Mouse (Mus musculus) CH12.LX (cell line): ENCODE results near the gene Asb8. TPM values are rescaled to one million over a fixed set of nuclear protein-coding genes. Genes with fewer than 3 reads are reported as not detected.

Source experiments
- DNase-seq: peaks from one replicate; pipeline ENCODE4 v3.0.0-alpha.2; 2013; ENCODE audit errors: extremely low read depth
- H3K27ac ChIP-seq: 2 replicates; pipeline ENCODE4 v1.5.1; 2012; ENCODE audit warnings: low read depth, mild to moderate bottlenecking, control low read depth, moderate library complexity; ENCODE audit not compliant: insufficient read depth
- H3K27me3 ChIP-seq: replicated peaks from 2 replicates; pipeline ENCODE3; 2012; ENCODE audit warnings: inconsistent platforms
- H3K36me3 ChIP-seq, 2 experiments: replicated peaks in 1 of 2; 2 replicates each; pipeline versions ENCODE3 to v1.6.1; 2012; ENCODE audit warnings: inconsistent platforms in 1 of 2, low read length in 1 of 2, mild to moderate bottlenecking in 1 of 2, mixed read lengths in 1 of 2, moderate library complexity in 1 of 2; ENCODE audit not compliant: control insufficient read depth in 1 of 2, insufficient read depth in 1 of 2
- H3K4me1 ChIP-seq, 2 experiments: 2 replicates each; pipeline ENCODE4 v1.6.1; 2012; ENCODE audit warnings: inconsistent platforms in 1 of 2, moderate library complexity in 1 of 2; ENCODE audit not compliant: insufficient read depth in 2 of 2, control insufficient read depth in 1 of 2
- H3K4me2 ChIP-seq: 2 replicates; pipeline ENCODE4 v1.6.1; 2012; ENCODE audit warnings: low read depth, mild to moderate bottlenecking, control low read depth; ENCODE audit not compliant: poor library complexity, insufficient read depth, severe bottlenecking
- H3K4me3 ChIP-seq, 3 experiments: fragments of 150-350 bp in 1 of 3; sonication (generic) in 1 of 3; replicated peaks in 1 of 3; 2 replicates each; pipeline versions ENCODE3 to v1.5.1; 2011 to 2012; ENCODE audit warnings: low read depth in 2 of 3, low read length in 2 of 3, mild to moderate bottlenecking in 2 of 3, moderate library complexity in 2 of 3, control low read depth in 1 of 3, improper control_type of control experiment in 1 of 3, inconsistent platforms in 1 of 3, mixed read lengths in 1 of 3; ENCODE audit not compliant: poor library complexity in 1 of 3
- H3K79me2 ChIP-seq: replicated peaks from 2 replicates; pipeline ENCODE4 v1.6.1; 2012; ENCODE audit warnings: mild to moderate bottlenecking, moderate library complexity; ENCODE audit not compliant: control insufficient read depth, poor library complexity, insufficient read depth, severe bottlenecking; ENCODE audit errors: extremely low read depth
- H3K9ac ChIP-seq: 2 replicates; pipeline ENCODE4 v1.6.1; 2012; ENCODE audit warnings: low read depth, mild to moderate bottlenecking, control low read depth, moderate library complexity; ENCODE audit not compliant: insufficient read depth
- H3K9me3 ChIP-seq: replicated peaks from 2 replicates; pipeline ENCODE3; 2012; ENCODE audit warnings: low read length, inconsistent platforms, mixed read lengths
- BHLHE40 ChIP-seq: IDR thresholded peaks from 2 replicates; pipeline ENCODE4 v1.6.1; 2011; ENCODE audit warnings: mild to moderate bottlenecking, low read depth, low read length, improper control_type of control experiment
- CHD1 ChIP-seq: IDR thresholded peaks from 2 replicates; pipeline ENCODE4 v1.6.1; 2012; ENCODE audit warnings: low read depth, low read length, improper control_type of control experiment, inconsistent platforms
- CHD2 ChIP-seq: IDR thresholded peaks from 2 replicates; pipeline ENCODE4 v1.6.1; 2011; ENCODE audit warnings: low read length, improper control_type of control experiment
- CTCF ChIP-seq, 2 experiments: IDR thresholded peaks in 1 of 2; conservative IDR thresholded peaks in 1 of 2; 2 replicates each; pipeline ENCODE4 v1.5.1; 2011 to 2012; ENCODE audit warnings: low read depth in 2 of 2, low read length in 2 of 2, improper control_type of control experiment in 1 of 2, inconsistent platforms in 1 of 2, mild to moderate bottlenecking in 1 of 2, moderate library complexity in 1 of 2
- E2F4 ChIP-seq: IDR thresholded peaks from 2 replicates; pipeline ENCODE4 v1.6.1; 2011; ENCODE audit warnings: low read depth, low read length, improper control_type of control experiment; ENCODE audit not compliant: insufficient replicate concordance
- ELF1 ChIP-seq: IDR thresholded peaks from 2 replicates; pipeline ENCODE4 v1.6.1; 2014; ENCODE audit warnings: low read depth, mild to moderate bottlenecking, inconsistent platforms, low read length, improper control_type of control experiment
- ETS1 ChIP-seq: conservative IDR thresholded peaks from 2 replicates; pipeline ENCODE4 v1.6.1; 2012; ENCODE audit warnings: low read depth, mild to moderate bottlenecking, inconsistent platforms, low read length, improper control_type of control experiment, moderate library complexity
- IRF4 ChIP-seq: IDR thresholded peaks from 2 replicates; pipeline ENCODE4 v1.6.1; 2014; ENCODE audit warnings: low read depth, mild to moderate bottlenecking, inconsistent platforms, low read length, improper control_type of control experiment
- JUN ChIP-seq: IDR thresholded peaks from 2 replicates; pipeline ENCODE4 v1.6.1; 2011; ENCODE audit warnings: low read depth, mild to moderate bottlenecking, low read length, improper control_type of control experiment, moderate library complexity; ENCODE audit not compliant: insufficient read depth
- JUND ChIP-seq: conservative IDR thresholded peaks from 2 replicates; pipeline ENCODE4 v1.6.1; 2011; ENCODE audit warnings: low read depth, low read length, improper control_type of control experiment
- KAT2A ChIP-seq: IDR thresholded peaks from 2 replicates; pipeline ENCODE4 v1.6.1; 2012; ENCODE audit warnings: low read length, improper control_type of control experiment, inconsistent platforms; ENCODE audit not compliant: insufficient replicate concordance
- MAFK ChIP-seq: IDR thresholded peaks from 2 replicates; pipeline ENCODE4 v1.6.1; 2011; ENCODE audit warnings: low read length, improper control_type of control experiment; ENCODE audit not compliant: insufficient replicate concordance
- MAX ChIP-seq: IDR thresholded peaks from 2 replicates; pipeline ENCODE4 v1.6.1; 2011; ENCODE audit warnings: low read length, improper control_type of control experiment
- MAZ ChIP-seq: IDR thresholded peaks from 2 replicates; pipeline ENCODE4 v1.6.1; 2012; ENCODE audit warnings: low read depth, mild to moderate bottlenecking, inconsistent platforms, low read length, improper control_type of control experiment, moderate library complexity
- MEF2A ChIP-seq: IDR thresholded peaks from 2 replicates; pipeline ENCODE4 v1.6.1; 2014; ENCODE audit warnings: low read depth, mild to moderate bottlenecking, inconsistent platforms, low read length, improper control_type of control experiment, borderline replicate concordance
- MYC ChIP-seq: IDR thresholded peaks from 2 replicates; pipeline ENCODE4 v1.6.1; 2011; ENCODE audit warnings: low read depth, mild to moderate bottlenecking, improper control_type of control experiment, low read length
- NELFE ChIP-seq: IDR thresholded peaks from 2 replicates; pipeline ENCODE4 v1.6.1; 2011; ENCODE audit warnings: low read depth, low read length, improper control_type of control experiment
- NRF1 ChIP-seq: IDR thresholded peaks from 2 replicates; pipeline ENCODE4 v1.6.1; 2014; ENCODE audit warnings: low read depth, mild to moderate bottlenecking, inconsistent platforms, low read length, improper control_type of control experiment, moderate library complexity
- PAX5 ChIP-seq: IDR thresholded peaks from 2 replicates; pipeline ENCODE4 v1.6.1; 2012; ENCODE audit warnings: low read length, inconsistent platforms, mixed read lengths
- POLR2A ChIP-seq: IDR thresholded peaks from 2 replicates; pipeline ENCODE4 v1.6.1; 2011; ENCODE audit warnings: low read depth, mild to moderate bottlenecking, improper control_type of control experiment, low read length
- RAD21 ChIP-seq: IDR thresholded peaks from 2 replicates; pipeline ENCODE4 v1.6.1; 2011; ENCODE audit warnings: low read depth, mild to moderate bottlenecking, low read length, improper control_type of control experiment, moderate library complexity
- SIN3A ChIP-seq: IDR thresholded peaks from 2 replicates; pipeline ENCODE4 v1.6.1; 2012; ENCODE audit warnings: low read length, improper control_type of control experiment, inconsistent platforms
- SMC3 ChIP-seq: IDR thresholded peaks from 2 replicates; pipeline ENCODE4 v1.6.1; 2011; ENCODE audit warnings: low read depth, low read length, improper control_type of control experiment
- TBP ChIP-seq: conservative IDR thresholded peaks from 2 replicates; pipeline ENCODE4 v1.6.1; 2011; ENCODE audit warnings: low read depth, low read length, improper control_type of control experiment
- TCF12 ChIP-seq: IDR thresholded peaks from 2 replicates; pipeline ENCODE4 v1.6.1; 2014; ENCODE audit warnings: low read depth, mild to moderate bottlenecking, inconsistent platforms, low read length, improper control_type of control experiment
- UBTF ChIP-seq: IDR thresholded peaks from 2 replicates; pipeline ENCODE4 v1.6.1; 2012; ENCODE audit warnings: low read depth, mild to moderate bottlenecking, inconsistent platforms, low read length, improper control_type of control experiment, moderate library complexity
- USF1 ChIP-seq: IDR thresholded peaks from 2 replicates; pipeline ENCODE4 v1.6.1; 2014; ENCODE audit warnings: low read depth, mild to moderate bottlenecking, inconsistent platforms, low read length, improper control_type of control experiment
- USF2 ChIP-seq: conservative IDR thresholded peaks from 2 replicates; pipeline ENCODE4 v1.6.1; 2011; ENCODE audit warnings: low read depth, low read length, improper control_type of control experiment
- ZC3H11A ChIP-seq: IDR thresholded peaks from 2 replicates; pipeline ENCODE4 v1.6.1; 2012; ENCODE audit warnings: low read depth, mild to moderate bottlenecking, inconsistent platforms, low read length, improper control_type of control experiment
- ZKSCAN1 ChIP-seq: IDR thresholded peaks from 2 replicates; pipeline ENCODE4 v1.6.1; 2012; ENCODE audit warnings: low read depth, inconsistent platforms, low read length, improper control_type of control experiment, borderline replicate concordance
- ZMIZ1 ChIP-seq: IDR thresholded peaks from 2 replicates; pipeline ENCODE4 v1.6.1; 2012; ENCODE audit warnings: low read depth, mild to moderate bottlenecking, inconsistent platforms, low read length, improper control_type of control experiment
- dilution Hi-C: fragments of 300-500 bp; cut with MboI; formaldehyde crosslinking; loops from 2 replicates; pipeline ENCODE4 v1.14.3; 2020; ENCODE audit warnings: low sequenced_read_pairs; ENCODE audit not compliant: extremely low pct_unique_long_range_greater_than_20kb, extremely low pct_ligation_motif_present
- in situ Hi-C: fragments of 300-500 bp; cut with MboI; formaldehyde crosslinking; loops from 3 replicates; pipeline ENCODE4 v1.14.3; 2019; ENCODE audit warnings: low sequenced_read_pairs, low pct_ligation_motif_present, low pct_unique_long_range_greater_than_20kb, mixed read lengths
- polyA plus RNA-seq: library from polyadenylated mRNA; unstranded; fragments of >175 nt; gene quantifications from 2 replicates; pipeline ENCODE4 v1.2.1, GENCODE M21; 2012; ENCODE audit warnings: low read depth; ENCODE audit not compliant: insufficient read length
- total RNA-seq, 2 experiments: library from RNA; depleted of rRNA; stranded (reverse); fragments of 300-350 nt in 1 of 2; fragments of >200 nt in 1 of 2; gene quantifications; 2 replicates each; pipeline ENCODE4 v1.2.3; 2012 to 2014

Asb8 gene
- total and polyA plus RNA-seq, 3 experiments = 20.5 to 32.5 (median 27.7) TPM

GRCm38 (mm10) chr15:98148356-98148755 lies 17.1 kb downstream of the Asb8 start:
- no peak overlapping the region for H3K4me3 ChIP-seq
- no peak overlapping the region for H3K27ac ChIP-seq
- no peak for TF ChIP-seq BHLHE40
- no peak for TF ChIP-seq CHD2
- no peak for TF ChIP-seq IRF4
- no peak for TF ChIP-seq ETS1
- TF ChIP-seq CHD1 = no peak
- TF ChIP-seq NRF1 = no peak
- TF ChIP-seq USF2 = no peak
- TF ChIP-seq JUND = no peak
- TF ChIP-seq MEF2A = no peak
- TF ChIP-seq TBP = no peak
- TF ChIP-seq TCF12 = no peak
- H3K9ac ChIP-seq = no peak overlapping the region
- dilution Hi-C loops = no loop called here
- no peak for DNase-seq
- H3K4me1 ChIP-seq = peaks cover 0 to 18% of the 10 kb centered on the region in 2 experiments; a peak in 2 of 4 replicates
- peaks cover 4% of the 10 kb centered on the region for H3K27me3 ChIP-seq
- no peak overlapping the region for H3K4me2 ChIP-seq
- in situ Hi-C loops = no loop called here
- H3K79me2 ChIP-seq = peaks cover 15% of the 10 kb centered on the region
- H3K36me3 ChIP-seq = no peaks in the 10 kb centered on the region
- H3K9me3 ChIP-seq = peaks cover 7% of the 10 kb centered on the region

GRCm38 (mm10) chr15:98145559-98146181 lies 19.8 kb downstream of the Asb8 start:
- Histone ChIP-seq H3K4me2 (peak overlapping the region; percentile 63), H3K9me3 (peaks cover 7% of the 10 kb centered on the region), H3K27ac (no peak overlapping the region), H3K79me2 (peaks cover 17% of the 10 kb centered on the region), H3K4me1 (peaks cover 0 to 14% of the 10 kb centered on the region in 2 experiments; a peak in 2 of 4 replicates), H3K36me3 (peaks cover 16 to 22% of the 10 kb centered on the region in 2 experiments), H3K9ac (peak overlapping the region; percentile 57), H3K27me3 (peaks cover 4% of the 10 kb centered on the region), H3K4me3 (peak overlapping the region; percentile 61 to 87 (median 85))
- dilution Hi-C loops (no loop called here), in situ Hi-C loops (no loop called here)
- peak; percentile 93 for DNase-seq
- TF ChIP-seq MYC (no peak), E2F4 (no peak), MAZ (no peak), RAD21 (no peak), MAFK (no peak), SMC3 (no peak), NRF1 (peak; percentile 94), BHLHE40 (peak; percentile 0; the same call in 1 of the 2 replicates), JUN (no peak), USF1 (no peak), USF2 (no peak), CHD1 (no peak), MAX (peak; percentile 59), KAT2A (peak; percentile 63; the same call in 1 of the 2 replicates), IRF4 (no peak), TBP (peak; percentile 73; the same call in 1 of the 2 replicates), JUND (no peak), UBTF (peak; percentile 37; the same call in 1 of the 2 replicates), POLR2A (peak; percentile 91), CTCF (conservative IDR thresholded peaks at IDR 0.05 in 1 of 2, IDR thresholded peaks at IDR 0.05 in 1 of 2; ENCODE audit: low read depth in 2 of 2, low read length in 2 of 2) (no peak), TCF12 (peak; percentile 59), ZC3H11A (no peak), PAX5 (no peak), NELFE (peak; percentile 74), CHD2 (peak; percentile 48), ELF1 (peak; percentile 81), ZMIZ1 (no peak), SIN3A (no peak; the same call in none of the 2 replicates), ZKSCAN1 (no peak), ETS1 (no peak; the same call in 1 of the 2 replicates)
